Mouse (Mus musculus) MEL (cell line): ENCODE results near the gene Hpcal1.

Source experiments
- CTCF ChIP-seq, 3 experiments: IDR thresholded peaks in 2 of 3; conservative IDR thresholded peaks in 1 of 3; 2 replicates each; pipeline ENCODE4 v1.5.1; 2011 to 2012; ENCODE audit warnings: low read length in 3 of 3, low read depth in 2 of 3, mild to moderate bottlenecking in 2 of 3, improper control_type of control experiment in 1 of 3, inconsistent platforms in 1 of 3, mixed read lengths in 1 of 3, moderate library complexity in 1 of 3; ENCODE audit not compliant: control insufficient read depth in 1 of 3, insufficient read depth in 1 of 3, poor library complexity in 1 of 3, severe bottlenecking in 1 of 3
- E2F4 ChIP-seq: IDR thresholded peaks from 2 replicates; pipeline ENCODE4 v1.6.1; 2011; ENCODE audit warnings: low read depth, low read length, improper control_type of control experiment, borderline replicate concordance
- EP300 ChIP-seq, 2 experiments: IDR thresholded peaks; 2 replicates each; pipeline ENCODE4 v1.6.1; 2011; ENCODE audit warnings: improper control_type of control experiment in 2 of 2, low read length in 2 of 2, low read depth in 1 of 2, mild to moderate bottlenecking in 1 of 2
- KAT2A ChIP-seq: conservative IDR thresholded peaks from 2 replicates; pipeline ENCODE4 v1.6.1; 2012; ENCODE audit warnings: low read depth, low read length, improper control_type of control experiment, inconsistent platforms
- MAX ChIP-seq: IDR thresholded peaks from 2 replicates; pipeline ENCODE4 v1.6.1; 2011; ENCODE audit warnings: low read length, improper control_type of control experiment
- MYC ChIP-seq: IDR thresholded peaks from 2 replicates; pipeline ENCODE4 v1.6.1; 2011; ENCODE audit warnings: low read depth, mild to moderate bottlenecking, low read length, improper control_type of control experiment, moderate library complexity
- NELFE ChIP-seq: IDR thresholded peaks from 2 replicates; pipeline ENCODE4 v1.6.1; 2011; ENCODE audit warnings: low read depth, low read length, improper control_type of control experiment
- POLR2A ChIP-seq, 2 experiments: IDR thresholded peaks; 2 replicates each; pipeline ENCODE4 v1.6.1; 2011 to 2012; ENCODE audit warnings: low read length in 2 of 2, mild to moderate bottlenecking in 2 of 2, control low read depth in 1 of 2, improper control_type of control experiment in 1 of 2, low read depth in 1 of 2, moderate library complexity in 1 of 2; ENCODE audit not compliant: control insufficient read depth in 1 of 2, insufficient read depth in 1 of 2, poor library complexity in 1 of 2

GRCm38 (mm10) chr12:17752828-17753227 is 62.2 kb downstream of the Hpcal1 start:
- TF ChIP-seq EP300 (IDR thresholded peaks at IDR 0.05; ENCODE audit: low read depth in 1 of 2, low read length in 2 of 2) (no peak), CTCF (IDR thresholded peaks at IDR 0.05 in 2 of 3, conservative IDR thresholded peaks at IDR 0.05 in 1 of 3; ENCODE audit: control insufficient read depth in 1 of 3, insufficient read depth in 1 of 3, low read depth in 2 of 3, low read length in 3 of 3, poor library complexity in 1 of 3, severe bottlenecking in 1 of 3) (no peak), MAX (no peak), MYC (no peak), POLR2A (IDR thresholded peaks at IDR 0.05; ENCODE audit: control insufficient read depth in 1 of 2, insufficient read depth in 1 of 2, low read depth in 1 of 2, low read length in 2 of 2, poor library complexity in 1 of 2) (no peak), KAT2A (no peak), NELFE (no peak), E2F4 (no peak)
